Mouse (Mus musculus) bone marrow macrophage, adult 2 months (primary cell): ENCODE data around the gene Tstd1. TPM values are rescaled to one million over a fixed set of nuclear protein-coding genes. Genes with fewer than 3 reads are reported as not detected.

ENCODE experiments used
- H3K27ac ChIP-seq: 2 replicates; pipeline ENCODE4 v1.5.1; 2012; ENCODE audit warnings: low read depth, low read length; ENCODE audit not compliant: insufficient read depth
- H3K4me1 ChIP-seq: 2 replicates; pipeline ENCODE4 v1.6.1; 2012; ENCODE audit warnings: low read length; ENCODE audit not compliant: control insufficient read depth, insufficient read depth
- H3K4me3 ChIP-seq: 2 replicates; pipeline ENCODE4 v1.5.1; 2012; ENCODE audit warnings: mild to moderate bottlenecking, low read length, moderate library complexity; ENCODE audit not compliant: insufficient read depth
- CTCF ChIP-seq: IDR thresholded peaks from 2 replicates; pipeline ENCODE4 v1.5.1; 2012; ENCODE audit warnings: low read depth, mild to moderate bottlenecking, low read length, moderate library complexity
- POLR2A ChIP-seq: IDR thresholded peaks from 2 replicates; pipeline ENCODE4 v1.6.1; 2012; ENCODE audit warnings: mild to moderate bottlenecking, low read depth, low read length, borderline replicate concordance
- polyA plus RNA-seq: library from polyadenylated mRNA; stranded (reverse); fragments of >200 nt; gene quantifications from 2 replicates; pipeline ENCODE4 v1.2.4, GENCODE M21; 2012; ENCODE audit not compliant: missing spikeins, insufficient read depth, insufficient read length

Tstd1 gene
- polyA plus RNA-seq, 1 experiment = 7.7 TPM

DNA sequence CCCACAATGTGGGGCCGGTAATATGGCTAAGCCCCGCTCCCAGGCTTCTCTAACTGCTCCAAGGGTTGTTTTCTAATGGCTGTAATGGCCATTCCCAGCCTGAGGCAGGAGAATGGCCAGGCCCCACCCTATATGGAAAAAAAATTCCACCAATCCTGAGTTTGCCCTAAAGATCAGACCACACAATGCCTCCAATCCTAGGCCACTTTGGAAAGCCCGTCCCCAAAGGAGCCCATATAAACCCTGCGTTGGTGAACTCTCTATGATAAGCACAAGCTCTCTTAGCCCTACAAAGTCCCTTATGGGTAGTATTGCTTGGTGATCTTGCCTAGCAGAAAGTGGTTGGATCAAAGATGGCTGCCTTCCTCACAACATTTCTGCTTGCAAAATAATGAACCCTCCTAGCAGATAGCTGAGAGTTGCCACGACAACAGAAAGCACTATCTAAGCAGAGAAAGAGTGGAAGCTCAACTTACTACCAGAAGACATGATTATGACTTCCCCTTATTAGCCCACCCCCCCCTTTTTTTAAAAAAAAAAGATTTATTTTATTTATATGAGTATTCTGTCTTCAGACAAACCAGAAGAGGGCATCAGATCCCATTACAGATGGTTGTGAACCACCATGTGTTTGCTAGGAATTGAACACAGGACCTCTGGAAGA, 47.2 kb downstream of the Tstd1 start:
- Histone ChIP-seq H3K4me3 (0 out of 2 replicates have a peak overlapping the region, but pooled peaks have one; percentile 7), H3K4me1 (peaks cover 32% of the 10 kb centered on the region), H3K27ac (peak overlapping the region; percentile 79)
- TF ChIP-seq CTCF = no peak
- no peak for TF ChIP-seq POLR2A

DNA sequence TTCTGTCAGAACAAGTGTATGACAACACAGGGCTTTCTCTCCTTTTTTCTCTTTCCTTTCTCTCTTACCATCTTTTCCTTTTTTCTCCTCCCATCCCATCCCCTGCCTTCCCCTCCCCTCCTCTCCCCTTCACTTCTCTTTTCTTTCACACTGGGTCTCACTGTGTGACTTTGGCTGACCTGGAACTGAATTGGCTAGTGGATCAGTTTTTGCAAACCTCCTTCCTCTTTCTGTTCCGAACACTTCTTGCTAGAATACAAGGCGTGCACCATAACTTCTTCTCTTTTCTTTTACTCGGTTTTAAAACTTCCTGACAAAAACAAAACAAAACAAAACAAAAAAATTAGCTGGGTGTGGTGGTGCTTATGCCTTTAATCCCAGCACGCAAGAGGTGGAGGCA, 47.9 kb downstream of the Tstd1 start:
- Histone ChIP-seq H3K4me1 (peaks cover 39% of the 10 kb centered on the region), H3K27ac (peak overlapping the region; percentile 92), H3K4me3 (peak overlapping the region; percentile 44)
- no peak for TF ChIP-seq POLR2A
- TF ChIP-seq CTCF = no peak

DNA sequence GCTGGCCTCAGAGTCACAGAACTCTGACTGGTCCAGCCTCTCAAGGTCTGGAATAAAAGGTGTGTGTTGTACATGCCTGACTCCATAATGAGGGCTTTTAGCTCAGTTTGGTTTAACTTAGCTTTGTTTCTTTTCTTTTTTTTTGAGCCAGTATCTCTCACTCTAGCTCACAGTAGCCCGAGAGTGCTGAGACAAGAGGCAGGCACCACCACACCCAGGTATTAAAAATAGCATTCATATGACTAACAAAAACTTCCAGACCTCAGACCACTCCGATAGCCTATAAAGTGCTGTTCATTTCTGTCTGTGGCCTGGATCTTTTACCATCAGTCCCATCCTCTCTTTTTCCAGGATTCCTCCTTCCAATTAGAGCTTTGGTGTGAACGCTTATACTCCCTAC, 51.0 kb downstream of the Tstd1 start:
- peaks cover 39% of the 10 kb centered on the region for H3K4me1 ChIP-seq
- H3K27ac ChIP-seq = no peak overlapping the region
- no peak overlapping the region for H3K4me3 ChIP-seq
- TF ChIP-seq POLR2A = no peak

Other genes starting within 250 kb of the Tstd1 start
- 120 and 145 TPM in 2 replicates for gene Pcp4l1, start 222.6 kb upstream of the Tstd1 start, polyA plus RNA-seq
- not detected in 2 replicates for gene Nr1i3, start 204.9 kb upstream of the Tstd1 start, polyA plus RNA-seq
- 25.8 and 27.3 TPM in 2 replicates for gene Tomm40l, start 196.4 kb upstream of the Tstd1 start, polyA plus RNA-seq
- gene Apoa2, start 193.8 kb upstream of the Tstd1 start, polyA plus RNA-seq = not detected in 2 replicates
- 3,398 and 3,733 TPM in 2 replicates for gene Fcer1g, start 184.5 kb upstream of the Tstd1 start, polyA plus RNA-seq
- gene Adamts4, start 168.5 kb upstream of the Tstd1 start, polyA plus RNA-seq = 0.21 TPM in 1 of 2 replicates, not detected in the other
- gene Ndufs2, start 167.5 kb upstream of the Tstd1 start, polyA plus RNA-seq = 122 and 131 TPM in 2 replicates
- 40.4 and 46.1 TPM in 2 replicates for gene B4galt3, start 148.5 kb upstream of the Tstd1 start, polyA plus RNA-seq
- gene Ppox, start 137.7 kb upstream of the Tstd1 start, polyA plus RNA-seq = 28.1 and 38.1 TPM in 2 replicates
- 45.1 and 53.8 TPM in 2 replicates for gene Usp21, start 130.9 kb upstream of the Tstd1 start, polyA plus RNA-seq
- gene Ufc1, start 123.8 kb upstream of the Tstd1 start, polyA plus RNA-seq = 97.2 and 100 TPM in 2 replicates
- gene Dedd, start 89.7 kb upstream of the Tstd1 start, polyA plus RNA-seq = 34.3 and 43.5 TPM in 2 replicates
- 31.9 and 34.7 TPM in 2 replicates for gene Nit1, start 73.2 kb upstream of the Tstd1 start, polyA plus RNA-seq
- gene Pfdn2, start 73.2 kb upstream of the Tstd1 start, polyA plus RNA-seq = 64.4 and 74.8 TPM in 2 replicates
- not detected in 2 replicates for gene Klhdc9, start 58.1 kb upstream of the Tstd1 start, polyA plus RNA-seq
- gene Nectin4, start 48.8 kb upstream of the Tstd1 start, polyA plus RNA-seq = 9.7 and 11.5 TPM in 2 replicates
- gene Arhgap30, start 29.9 kb upstream of the Tstd1 start, polyA plus RNA-seq = 178 and 182 TPM in 2 replicates
- 94.4 and 98.8 TPM in 2 replicates for gene Usf1, start 7.6 kb upstream of the Tstd1 start, polyA plus RNA-seq
- 5.9 and 6.6 TPM in 2 replicates for gene F11r, start 18.7 kb downstream of the Tstd1 start, polyA plus RNA-seq
- 6.2 and 11.1 TPM in 2 replicates for gene Alyref2, start 84.6 kb downstream of the Tstd1 start, polyA plus RNA-seq
- not detected in 2 replicates for gene Itln1, start 116.4 kb downstream of the Tstd1 start, polyA plus RNA-seq
- 1.3 and 2.4 TPM in 2 replicates for gene Cd244a, start 140.3 kb downstream of the Tstd1 start, polyA plus RNA-seq
- gene Ly9, start 188.5 kb downstream of the Tstd1 start, polyA plus RNA-seq = 249 and 274 TPM in 2 replicates
- 177 and 179 TPM in 2 replicates for gene Slamf7, start 234.2 kb downstream of the Tstd1 start, polyA plus RNA-seq